Mouse (Mus musculus) c-Kit-negative CD71-positive TER-119-positive erythroid progenitor cells, embryonic 14.5 days (primary cell): ENCODE measurements at regions not wholly inside any gene's neighbourhood (a gene's known extent, or its start where the extent isn't known, plus 50 kb on each side); places are given as distances from the start of the nearest gene placed in this dataset.

Source experiments
- DNase-seq: peaks from one replicate; pipeline ENCODE4 v3.0.0-alpha.2; 2013; ENCODE audit warnings: low read depth, low spot score

DNA sequence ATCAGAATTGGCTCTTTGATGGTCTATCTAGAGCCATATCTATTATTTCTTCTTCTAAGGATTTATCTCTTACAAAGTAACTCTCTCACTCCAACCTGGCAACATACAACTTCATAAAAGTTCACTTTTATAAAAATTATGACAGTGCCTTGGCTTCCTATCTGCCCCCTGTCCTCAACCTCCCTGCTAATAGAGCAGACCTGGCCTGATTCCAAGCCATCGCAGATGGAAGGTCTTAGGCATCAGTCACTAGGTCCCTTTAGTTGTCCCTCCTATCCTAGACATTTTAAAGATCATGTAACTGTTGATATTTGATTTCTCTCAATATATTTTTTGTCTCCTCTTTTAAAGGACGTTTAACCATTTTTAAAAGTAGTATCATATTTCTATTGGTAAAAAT, 1974.3 kb upstream of the Slc39a10 start:
- no peak for DNase-seq

DNA sequence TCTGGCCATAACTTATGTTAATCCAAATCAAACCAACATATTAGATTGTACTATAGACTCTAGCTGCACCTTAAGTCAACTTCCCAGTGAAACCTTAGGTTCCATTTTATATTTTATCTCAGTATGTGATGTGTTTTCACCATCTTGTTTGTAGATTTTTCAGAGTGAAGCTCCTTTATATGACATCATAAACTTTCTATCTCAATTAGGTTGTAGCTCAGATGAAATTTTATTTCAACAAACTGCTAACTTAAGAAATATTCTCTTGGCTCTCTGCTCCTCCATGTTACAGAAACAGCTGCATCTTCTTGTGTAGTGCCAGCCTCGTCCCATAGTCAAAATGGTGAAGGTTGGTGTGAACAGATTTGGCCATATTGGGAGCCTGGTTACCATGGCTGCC, 1988.7 kb upstream of the Slc39a10 start:
- peak; percentile 48 for DNase-seq

DNA sequence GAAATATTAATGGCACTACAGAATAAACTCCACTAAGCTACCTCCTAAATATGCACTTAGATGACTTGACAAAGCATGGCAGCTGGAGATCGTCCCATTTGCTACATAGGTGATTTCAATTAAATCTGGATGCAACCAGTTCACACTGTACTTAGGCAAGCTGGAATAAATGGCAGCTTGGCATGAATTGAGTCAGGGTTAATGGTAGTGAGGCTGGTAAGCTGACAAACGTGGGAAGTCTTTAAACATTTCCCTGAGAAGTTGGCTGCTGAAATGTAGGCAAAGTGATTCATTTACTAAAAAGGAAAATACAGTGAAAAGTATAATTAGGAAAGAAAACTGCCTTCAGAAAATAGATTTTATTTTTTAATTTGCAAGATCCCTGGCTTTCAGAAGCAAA, 2000.9 kb upstream of the Slc39a10 start:
- no peak for DNase-seq

DNA sequence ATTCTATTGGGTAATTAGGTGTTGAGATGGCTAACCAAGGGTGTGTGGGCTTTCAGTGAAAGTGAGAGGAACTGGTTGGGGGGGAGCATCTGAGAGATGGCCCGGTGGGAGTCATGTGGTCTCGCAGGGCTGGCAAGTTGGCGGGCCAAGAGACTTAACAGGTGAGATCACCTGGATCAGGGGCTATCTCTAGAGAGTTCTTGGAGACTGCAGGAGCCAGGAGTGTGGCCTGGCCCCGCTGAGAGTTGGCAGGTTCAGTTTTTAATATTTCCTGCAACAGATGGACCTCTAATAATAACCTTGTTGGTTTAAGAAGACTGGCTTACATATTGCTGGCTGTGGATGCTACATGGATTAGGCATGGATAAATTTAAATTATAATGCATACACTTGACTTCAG, 1984.0 kb upstream of the Tmeff2 start:
- no peak for DNase-seq

DNA sequence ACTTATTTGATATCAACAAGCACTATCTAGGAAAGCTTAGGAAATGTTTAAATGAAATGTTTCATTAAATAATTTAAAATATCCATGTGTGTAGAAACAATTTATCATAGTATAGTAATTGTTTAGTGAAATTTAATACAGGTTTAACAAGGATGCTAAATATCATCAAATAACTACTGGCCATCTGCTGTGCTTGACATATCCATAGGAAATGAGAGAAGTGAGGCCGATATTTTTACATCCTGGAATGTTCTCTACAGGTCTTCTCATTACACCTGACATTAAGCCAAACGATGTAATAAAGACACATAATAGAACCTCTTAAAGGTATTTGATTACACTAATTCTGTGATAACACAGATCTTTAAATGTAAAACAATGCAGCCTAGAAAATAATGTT, 1957.3 kb upstream of the Tmeff2 start:
- no peak for DNase-seq

DNA sequence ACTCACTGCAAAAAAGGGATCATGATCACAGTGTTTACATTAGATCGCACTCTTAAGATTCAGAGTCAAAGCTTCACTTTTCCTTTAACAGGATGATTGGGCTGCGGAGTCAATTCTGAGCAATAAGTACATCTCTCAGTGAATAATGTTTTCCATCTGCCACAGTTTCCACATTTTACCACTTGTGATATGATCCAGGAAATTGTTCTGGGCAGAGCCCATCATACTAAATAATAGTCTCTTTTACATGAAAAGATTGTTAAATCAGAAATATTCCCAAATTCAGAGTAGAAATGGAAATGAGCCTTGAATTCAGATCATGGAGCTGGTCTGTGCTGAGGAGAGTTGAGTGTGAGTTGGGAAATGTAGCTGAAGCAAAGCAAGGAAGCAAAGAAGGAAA, 1956.6 kb upstream of the Tmeff2 start:
- DNase-seq, result no peak
